Mouse (Mus musculus) ES-Bruce4 (cell line): ENCODE data around the gene Pde3b.

Source experiments
- CTCF ChIP-seq: IDR thresholded peaks from one replicate; pipeline ENCODE4 v1.8.1; 2011; ENCODE audit warnings: low read depth, low read length
- EP300 ChIP-seq: IDR thresholded peaks from 2 replicates; pipeline ENCODE4 v1.6.1; 2011; ENCODE audit warnings: low read depth, low read length; ENCODE audit not compliant: insufficient read depth

DNA sequence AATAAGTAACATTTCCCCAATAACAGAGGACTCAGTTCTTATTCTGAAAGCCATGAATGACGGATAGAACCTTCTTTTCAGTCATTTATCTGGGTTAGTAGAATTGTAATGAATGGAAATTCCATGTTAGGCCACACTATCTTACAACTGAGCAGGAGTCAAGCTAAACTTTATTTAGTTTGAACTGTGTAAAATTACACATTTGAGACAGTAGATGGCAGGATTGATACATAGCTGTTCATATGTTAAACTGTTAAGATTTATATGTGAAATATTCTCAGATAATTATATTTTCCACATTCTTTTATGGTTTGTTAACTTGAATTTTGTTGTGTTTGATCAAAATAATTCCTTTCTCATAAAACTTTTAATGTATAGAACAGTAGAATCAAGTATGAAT is 84.2 kb downstream of the Pde3b start:
- TF ChIP-seq CTCF (no peak), EP300 (no peak)
